Mouse (Mus musculus) liver, postnatal 0 days (tissue): Measurements from ENCODE around the gene Lonp1. TPM values are rescaled to one million over a fixed set of nuclear protein-coding genes. Genes with fewer than 3 reads are reported as not detected.
"Not testable (repeated sequence)": the region's sequence is repeated elsewhere in the genome, so short reads cannot be mapped to it uniquely, and the experiment has no call there.

Source experiments
- ATAC-seq: fragments of 200-750 bp; cut with Nextera tagmentation; 2 replicates; pipeline ENCODE4 v1.8.0; 2017; ENCODE audit warnings: mild to moderate bottlenecking, moderate library complexity
- DNase-seq: peaks from one replicate; pipeline ENCODE4 v3.0.0-alpha.2; 2016
- H3K27ac ChIP-seq: fragments of 300-500 bp; sonication (generic); 2 replicates; pipeline ENCODE4 v1.5.1; 2014; ENCODE audit warnings: antibody characterized with exemption, moderate library complexity, mild to moderate bottlenecking, low read depth
- H3K27me3 ChIP-seq: fragments of 300-500 bp; sonication (generic); 2 replicates; pipeline ENCODE4 v1.6.1; 2014; ENCODE audit warnings: low read length, control low read depth, mixed read lengths; ENCODE audit not compliant: insufficient read depth
- H3K36me3 ChIP-seq: fragments of 300-500 bp; sonication (generic); replicated peaks from 2 replicates; pipeline ENCODE4 v1.6.1; 2014; ENCODE audit warnings: mild to moderate bottlenecking, control low read depth, low read length, moderate library complexity, mixed read lengths; ENCODE audit not compliant: insufficient read depth
- H3K4me1 ChIP-seq: fragments of 300-500 bp; sonication (generic); 2 replicates; pipeline ENCODE4 v1.6.1; 2014; ENCODE audit warnings: antibody characterized with exemption, mild to moderate bottlenecking, control low read depth; ENCODE audit not compliant: insufficient read depth
- H3K4me2 ChIP-seq: fragments of 300-500 bp; sonication (generic); 2 replicates; pipeline ENCODE4 v1.6.1; 2014; ENCODE audit warnings: low read depth, mild to moderate bottlenecking, low read length, moderate library complexity, mixed read lengths
- H3K4me3 ChIP-seq: fragments of 300-500 bp; sonication (generic); 2 replicates; pipeline ENCODE4 v1.5.1; 2014; ENCODE audit warnings: low read depth, low read length
- H3K9ac ChIP-seq: fragments of 300-500 bp; sonication (generic); replicated peaks from 2 replicates; pipeline ENCODE4 v1.6.1; 2014; ENCODE audit warnings: mild to moderate bottlenecking, moderate library complexity
- H3K9me3 ChIP-seq: fragments of 300-500 bp; sonication (generic); 2 replicates; pipeline ENCODE4 v1.6.1; 2016; ENCODE audit warnings: mild to moderate bottlenecking, control low read depth, low read length, mixed read lengths
- CTCF ChIP-seq: sonication (generic); IDR thresholded peaks from 2 replicates; pipeline ENCODE4 v1.5.1; 2016; ENCODE audit warnings: antibody characterized with exemption, low read depth
- EP300 ChIP-seq: IDR thresholded peaks from 2 replicates; pipeline ENCODE4 v1.6.1; 2016; ENCODE audit warnings: antibody characterized with exemption, low read depth, mild to moderate bottlenecking
- WGBS: fragments of 180-500 bp; shearing (Covaris S2); extraction: QIAGEN DNeasy Blood & Tissue Kit; methylation state at CpG from one replicate; pipeline ENCODE4 v1.1.7; 2014; ENCODE audit not compliant: insufficient replicate concordance; 5-methylcytosine and 5-hydroxymethylcytosine counted together
- polyA plus RNA-seq: library from polyadenylated mRNA; unstranded; fragments of >200 nt; fragmentation: Nextera tagmentation; extraction: Ambion mirVana; gene quantifications from 2 replicates; pipeline ENCODE4 v1.2.1, GENCODE M21; 2015

The Lonp1 gene
- polyA plus RNA-seq, 1 experiment from 2014 or later, result 31.9 TPM

- DNase-seq, result no peak
- Histone ChIP-seq H3K36me3 (peaks cover 55% of the 10 kb centered on the region), H3K9me3 (no peaks in the 10 kb centered on the region), H3K4me1 (peaks cover 31% of the 10 kb centered on the region), H3K9ac (peak overlapping the region; percentile 75), H3K27ac (0 out of 2 replicates have a peak overlapping the region, but pooled peaks have one; percentile 8), H3K4me3 (0 out of 2 replicates have a peak overlapping the region, but pooled peaks have one; percentile 61), H3K27me3 (no peaks in the 10 kb centered on the region), H3K4me2 (peak overlapping the region; percentile 93)
- TF ChIP-seq CTCF (no peak), EP300 (no peak)
- ATAC-seq, result no peak
- 78% methylated on average over 11 of the region's 11 CpGs for WGBS
These were observed 11.4 kb downstream of the Lonp1 start for GRCm38 (mm10) chr17:56615136-56615784.

GRCm38 (mm10) chr17:56614391-56615135, 12.1 kb downstream of the Lonp1 start:
- no peaks in the 10 kb centered on the region for H3K27me3 ChIP-seq
- peak overlapping the region; percentile 86; the same call in 1 of the 2 replicates for H3K27ac ChIP-seq
- H3K4me3 ChIP-seq, result peak overlapping the region; percentile 61
- H3K4me2 ChIP-seq, result peak overlapping the region; percentile 93
- ATAC-seq (no peak), DNase-seq (peak; percentile 66)
- H3K9ac ChIP-seq, result peak overlapping the region; percentile 75
- TF ChIP-seq EP300 (no peak), CTCF (no peak)
- WGBS, result 20% methylated on average over 14 of the region's 14 CpGs
- peaks cover 49% of the 10 kb centered on the region for H3K36me3 ChIP-seq
- H3K9me3 ChIP-seq, result no peaks in the 10 kb centered on the region
- H3K4me1 ChIP-seq, result peaks cover 34% of the 10 kb centered on the region

GRCm38 (mm10) chr17:56613893-56614292, 12.8 kb downstream of the Lonp1 start:
- DNase-seq, result peak; percentile 53
- peak overlapping the region; percentile 75 for H3K9ac ChIP-seq
- H3K4me3 ChIP-seq, result peak overlapping the region; percentile 61
- under 1% methylated on average over 24 of the region's 26 CpGs for WGBS
- not testable (repeated sequence) for H3K27me3 ChIP-seq, ATAC-seq, H3K9me3 ChIP-seq
- H3K4me1 ChIP-seq, result peaks cover 36% of the 10 kb centered on the region
- H3K4me2 ChIP-seq, result peak overlapping the region; percentile 93
- peaks cover 42% of the 10 kb centered on the region for H3K36me3 ChIP-seq
- H3K27ac ChIP-seq, result peak overlapping the region; percentile 86

- Histone ChIP-seq H3K9me3 (no peaks in the 10 kb centered on the region), H3K4me3 (peak within 1 kb of the TSS; percentile 61), H3K4me2 (peak within 1 kb of the TSS; percentile 93), H3K27ac (peak within 1 kb of the TSS; percentile 86), H3K9ac (peak within 1 kb of the TSS; percentile 75), H3K36me3 (peaks cover 36% of the 10 kb centered on the region), H3K27me3 (no peaks in the 10 kb centered on the region), H3K4me1 (peaks cover 41% of the 10 kb centered on the region)
- under 1% methylated on average over 52 of the region's 52 CpGs for WGBS
- ATAC-seq (peak; percentile 58), DNase-seq (peak; percentile 95)
- peak; percentile 99 for TF ChIP-seq CTCF
- no peak; the same call in 1 of the 2 replicates for TF ChIP-seq EP300
These were observed 13.3 kb downstream of the Lonp1 start, which contains the start of gene Rpl36 for GRCm38 (mm10) chr17:56613236-56613844. Gene Rpl36, plus strand, starts transcription at chr17:56613416.

- 0 out of 2 replicates have a peak, but pooled peaks have one; percentile 13 for TF ChIP-seq CTCF
- H3K9me3 ChIP-seq, H3K27me3 ChIP-seq, H3K4me3 ChIP-seq: not testable (repeated sequence)
- H3K9ac ChIP-seq, result 0 out of 2 replicates have a peak overlapping the region, but pooled peaks have one; percentile 5
- WGBS, result 54% methylated on average over 10 of the region's 10 CpGs
- DNase-seq, result peak; percentile 52
- ATAC-seq, result peak; percentile 44
- H3K27ac ChIP-seq, result peak overlapping the region; percentile 86
- peaks cover 43% of the 10 kb centered on the region for H3K4me1 ChIP-seq
- H3K4me2 ChIP-seq, result peak overlapping the region; percentile 63
- H3K36me3 ChIP-seq, result peaks cover 31% of the 10 kb centered on the region
These were observed 14.1 kb downstream of the Lonp1 start for GRCm38 (mm10) chr17:56612565-56612939.
